Mouse (Mus musculus): Measurements from ENCODE around the gene Ntn5. TPM values are rescaled to one million over a fixed set of nuclear protein-coding genes. Genes with fewer than 3 reads are reported as not detected.

The Ntn5 gene
- total and polyA plus RNA-seq, 3 experiments, result 0.08 to 0.57 TPM; not detected in 1

DNA sequence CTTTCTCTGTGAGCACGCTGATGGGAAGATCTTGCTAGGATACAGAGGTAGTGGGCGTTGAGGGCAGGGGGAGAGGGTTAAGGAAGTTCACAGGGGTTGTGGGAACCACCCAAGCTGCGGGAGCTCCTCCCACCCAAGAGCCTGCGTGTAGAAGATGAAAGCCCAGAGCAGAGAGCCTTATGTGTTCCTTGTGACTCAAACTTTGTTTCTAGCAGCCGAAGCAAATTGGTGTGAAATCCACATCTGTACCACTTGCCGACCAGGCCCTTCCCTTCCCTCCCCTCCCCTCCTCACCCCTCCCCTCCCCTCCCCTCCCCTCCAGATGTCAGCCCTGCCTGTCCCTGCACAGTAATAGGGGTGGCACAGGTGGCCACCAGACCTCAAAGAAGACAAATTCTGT lies 11.3 kb downstream of the Ntn5 start:
- no peak overlapping the region for H3K27ac ChIP-seq (ENCODE audit: insufficient read depth, low read depth)
- no peak for DNase-seq (ENCODE audit: extremely low read depth)
- H3K36me3 ChIP-seq (replicated peaks in 1 of 2; ENCODE audit: control insufficient read depth in 1 of 2, insufficient read depth in 1 of 2, low read length in 1 of 2), result no peaks in the 10 kb centered on the region
- peaks cover 17 to 59% of the 10 kb centered on the region in 2 experiments for H3K4me1 ChIP-seq (ENCODE audit: control insufficient read depth in 1 of 2, insufficient read depth in 2 of 2)
- no peaks in the 10 kb centered on the region for H3K9me3 ChIP-seq (replicated peaks; ENCODE audit: low read length)
- H3K79me2 ChIP-seq (replicated peaks; ENCODE audit: control insufficient read depth, extremely low read depth, insufficient read depth, poor library complexity, severe bottlenecking), result no peaks in the 10 kb centered on the region
- dilution Hi-C loops (cut with MboI; ENCODE audit: extremely low pct_ligation_motif_present, extremely low pct_unique_long_range_greater_than_20kb, low sequenced_read_pairs) (no loop called here), in situ Hi-C loops (cut with MboI; ENCODE audit: low pct_ligation_motif_present, low pct_unique_long_range_greater_than_20kb, low sequenced_read_pairs) (no loop called here)
- H3K4me3 ChIP-seq (replicated peaks in 1 of 3; ENCODE audit: low read depth in 2 of 3, low read length in 2 of 3, poor library complexity in 1 of 3), result no peak overlapping the region
- no peaks in the 10 kb centered on the region for H3K27me3 ChIP-seq (replicated peaks)
- H3K4me2 ChIP-seq (ENCODE audit: insufficient read depth, low read depth, poor library complexity, severe bottlenecking), result no peak overlapping the region
- no peak for TF ChIP-seq MAFK (IDR thresholded peaks at IDR 0.05; ENCODE audit: insufficient replicate concordance, low read length)
- 0 out of 2 replicates have a peak, but pooled peaks have one; percentile 36 for TF ChIP-seq MAZ (IDR thresholded peaks at IDR 0.05; ENCODE audit: low read depth, low read length)
- H3K9ac ChIP-seq (ENCODE audit: insufficient read depth, low read depth), result no peak overlapping the region

GRCm38 (mm10) chr7:45697894-45698293 lies 14.1 kb downstream of the Ntn5 start:
- TF ChIP-seq ZC3H11A (IDR thresholded peaks at IDR 0.05; ENCODE audit: low read depth, low read length) (no peak), GABPA (IDR thresholded peaks at IDR 0.05; ENCODE audit: insufficient replicate concordance, low read depth, low read length) (no peak), UBTF (IDR thresholded peaks at IDR 0.05; ENCODE audit: low read depth, low read length) (no peak), MAFK (IDR thresholded peaks at IDR 0.05; ENCODE audit: insufficient replicate concordance, low read length) (no peak), TCF12 (IDR thresholded peaks at IDR 0.05; ENCODE audit: low read depth, low read length) (no peak), JUN (IDR thresholded peaks at IDR 0.05; ENCODE audit: insufficient read depth, low read depth, low read length) (no peak), JUND (conservative IDR thresholded peaks at IDR 0.05; ENCODE audit: low read depth, low read length) (no peak), NELFE (IDR thresholded peaks at IDR 0.05; ENCODE audit: low read depth, low read length) (no peak), CHD1 (IDR thresholded peaks at IDR 0.05; ENCODE audit: low read depth, low read length) (no peak), MXI1 (IDR thresholded peaks at IDR 0.05; ENCODE audit: low read depth, low read length) (no peak), EP300 (IDR thresholded peaks at IDR 0.05; ENCODE audit: low read length) (no peak), CTCF (conservative IDR thresholded peaks at IDR 0.05 in 1 of 2, IDR thresholded peaks at IDR 0.05 in 1 of 2; ENCODE audit: low read depth in 2 of 2, low read length in 2 of 2) (no peak), PAX5 (IDR thresholded peaks at IDR 0.05; ENCODE audit: low read length) (no peak), BHLHE40 (IDR thresholded peaks at IDR 0.05; ENCODE audit: low read depth, low read length) (no peak)
- in situ Hi-C loops (cut with MboI; ENCODE audit: low pct_ligation_motif_present, low pct_unique_long_range_greater_than_20kb, low sequenced_read_pairs), result no loop called here

More at GRCm38 (mm10) chr7:45697894-45698293, 14.1 kb downstream of the Ntn5 start:
- no peak overlapping the region for H3K4me3 ChIP-seq (replicated peaks in 1 of 3; ENCODE audit: low read depth in 2 of 3, low read length in 2 of 3, poor library complexity in 1 of 3)
- no peak for DNase-seq (ENCODE audit: extremely low read depth)
- no peak overlapping the region for H3K4me2 ChIP-seq (ENCODE audit: insufficient read depth, low read depth, poor library complexity, severe bottlenecking)
- dilution Hi-C loops (cut with MboI; ENCODE audit: extremely low pct_ligation_motif_present, extremely low pct_unique_long_range_greater_than_20kb, low sequenced_read_pairs), result no loop called here
- H3K36me3 ChIP-seq (replicated peaks in 1 of 2; ENCODE audit: control insufficient read depth in 1 of 2, insufficient read depth in 1 of 2, low read length in 1 of 2), result no peaks in the 10 kb centered on the region
- no peaks in the 10 kb centered on the region for H3K27me3 ChIP-seq (replicated peaks)
- no peaks in the 10 kb centered on the region for H3K79me2 ChIP-seq (replicated peaks; ENCODE audit: control insufficient read depth, extremely low read depth, insufficient read depth, poor library complexity, severe bottlenecking)
- H3K27ac ChIP-seq (ENCODE audit: insufficient read depth, low read depth), result no peak overlapping the region
- H3K9ac ChIP-seq (ENCODE audit: insufficient read depth, low read depth), result no peak overlapping the region
- H3K9me3 ChIP-seq (replicated peaks; ENCODE audit: low read length), result no peaks in the 10 kb centered on the region
- peaks cover 8 to 58% of the 10 kb centered on the region in 2 experiments; a peak in 3 of 4 replicates for H3K4me1 ChIP-seq (ENCODE audit: control insufficient read depth in 1 of 2, insufficient read depth in 2 of 2)

All from CH12.LX (cell line).